Mouse (Mus musculus) retina, adult 2 months (tissue): ENCODE measurements around the gene 1700022I11Rik.
"Not testable (repeated sequence)": the region's sequence is repeated elsewhere in the genome, so short reads cannot be mapped to it uniquely, and the experiment has no call there.

ENCODE experiments used
- DNase-seq: peaks from one replicate; pipeline ENCODE4 v3.0.0-alpha.2; 2012; ENCODE audit warnings: low read depth, low spot score

The 1700022I11Rik gene

GRCm38 (mm10) chr4:42951206-42952195 lies 17.9 kb upstream of the 1700022I11Rik start:
- DNase-seq: no peak

GRCm38 (mm10) chr4:42952563-42952962 lies 16.8 kb upstream of the 1700022I11Rik start:
- DNase-seq: no peak

- no peak for DNase-seq
Observed at GRCm38 (mm10) chr4:42953435-42954094, 15.8 kb upstream of the 1700022I11Rik start.

GRCm38 (mm10) chr4:42954297-42954696 lies 15.1 kb upstream of the 1700022I11Rik start:
- DNase-seq: no peak

GRCm38 (mm10) chr4:42955200-42955599 lies 14.2 kb upstream of the 1700022I11Rik start:
- DNase-seq: no peak

GRCm38 (mm10) chr4:42956581-42956980 lies 12.8 kb upstream of the 1700022I11Rik start:
- DNase-seq: no peak

- DNase-seq: no peak
Observed at GRCm38 (mm10) chr4:42957306-42957705, 12.1 kb upstream of the 1700022I11Rik start.

- no peak for DNase-seq
Observed at GRCm38 (mm10) chr4:42957979-42958378, 11.4 kb upstream of the 1700022I11Rik start.

- DNase-seq: no peak
Observed at GRCm38 (mm10) chr4:42958942-42959341, 10.5 kb upstream of the 1700022I11Rik start.

- no peak for DNase-seq
Observed at GRCm38 (mm10) chr4:42959382-42959781, 10.0 kb upstream of the 1700022I11Rik start.

- DNase-seq: no peak
Observed at GRCm38 (mm10) chr4:42961592-42961991, 7.8 kb upstream of the 1700022I11Rik start.

GRCm38 (mm10) chr4:42963480-42963879 lies 5.9 kb upstream of the 1700022I11Rik start:
- no peak for DNase-seq

GRCm38 (mm10) chr4:42965039-42965719 lies 4.2 kb upstream of the 1700022I11Rik start:
- peak; percentile 41 for DNase-seq

GRCm38 (mm10) chr4:42972952-42973351 lies 3.5 kb downstream of the 1700022I11Rik start:
- DNase-seq: no peak

GRCm38 (mm10) chr4:42973868-42974267 lies 4.5 kb downstream of the 1700022I11Rik start:
- no peak for DNase-seq

- no peak for DNase-seq
Observed at GRCm38 (mm10) chr4:42978062-42978461, 8.7 kb downstream of the 1700022I11Rik start.

- DNase-seq: not testable (repeated sequence)
Observed at GRCm38 (mm10) chr4:42980467-42980866, 11.1 kb downstream of the 1700022I11Rik start.

GRCm38 (mm10) chr4:42988296-42988695 lies 18.9 kb downstream of the 1700022I11Rik start:
- no peak for DNase-seq

- no peak for DNase-seq
Observed at GRCm38 (mm10) chr4:42998022-42998421, 28.6 kb downstream of the 1700022I11Rik start.

- peak; percentile 43 for DNase-seq
Observed at GRCm38 (mm10) chr4:42999451-43000140, 30.2 kb downstream of the 1700022I11Rik start.
